Mouse (Mus musculus): ENCODE measurements at regions not wholly inside any gene's neighbourhood (a gene's known extent, or its start where the extent isn't known, plus 50 kb on each side); places are given as distances from the start of the nearest gene placed in this dataset.

DNA sequence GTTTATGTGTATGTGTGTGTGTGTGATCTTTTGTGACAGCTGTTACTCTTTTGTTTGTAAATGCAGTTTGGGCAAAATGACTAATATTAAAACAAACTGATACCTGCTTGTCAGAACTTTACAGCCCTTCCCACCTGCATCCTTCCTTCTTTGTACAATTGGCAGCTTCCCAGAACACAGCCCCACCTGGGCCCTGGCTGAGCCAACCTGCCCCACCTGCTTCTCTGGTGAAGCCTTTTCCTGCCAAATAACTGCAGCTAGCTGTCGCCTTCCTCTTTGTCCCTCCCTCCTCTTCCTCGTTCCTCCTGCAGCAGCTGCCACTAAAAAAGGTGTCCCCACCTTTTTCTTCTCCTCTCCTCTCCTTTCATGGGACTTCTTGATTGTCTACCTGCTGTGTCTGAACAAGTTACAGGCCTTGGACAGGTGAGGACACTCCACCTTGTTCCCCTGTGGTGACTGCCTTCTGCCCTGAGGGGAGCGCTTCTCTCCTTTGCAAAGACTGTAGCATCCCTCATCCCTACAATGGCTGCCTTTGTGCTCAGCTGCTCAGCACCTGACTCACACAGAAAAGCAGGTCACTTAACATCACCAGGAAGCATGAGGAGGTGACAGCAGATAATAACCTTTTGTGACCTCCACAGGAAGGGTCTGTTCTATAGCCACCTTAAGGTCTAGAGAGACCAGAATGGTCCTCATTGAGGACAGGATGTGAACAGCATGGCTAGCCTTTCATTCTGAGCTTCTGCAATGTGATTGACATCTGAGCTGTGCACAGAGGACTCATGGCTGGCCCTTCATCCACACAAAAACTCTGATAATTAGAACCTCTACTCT, 295.2 kb downstream of the Epha4 start:
- TF ChIP-seq CTCF (conservative IDR thresholded peaks at IDR 0.05; ENCODE audit: low read length) (no peak), NANOG (IDR thresholded peaks at IDR 0.05; ENCODE audit: borderline replicate concordance, low read length) (no peak), POU5F1 (IDR thresholded peaks at IDR 0.05; ENCODE audit: borderline replicate concordance, low read length) (no peak)
